Mouse (Mus musculus) heart, adult 11 months (tissue): ENCODE measurements around the gene Vmn1r82.

Experiments
- DNase-seq: peaks from one replicate; pipeline ENCODE4 v3.0.0; 2022

The Vmn1r82 gene

DNA sequence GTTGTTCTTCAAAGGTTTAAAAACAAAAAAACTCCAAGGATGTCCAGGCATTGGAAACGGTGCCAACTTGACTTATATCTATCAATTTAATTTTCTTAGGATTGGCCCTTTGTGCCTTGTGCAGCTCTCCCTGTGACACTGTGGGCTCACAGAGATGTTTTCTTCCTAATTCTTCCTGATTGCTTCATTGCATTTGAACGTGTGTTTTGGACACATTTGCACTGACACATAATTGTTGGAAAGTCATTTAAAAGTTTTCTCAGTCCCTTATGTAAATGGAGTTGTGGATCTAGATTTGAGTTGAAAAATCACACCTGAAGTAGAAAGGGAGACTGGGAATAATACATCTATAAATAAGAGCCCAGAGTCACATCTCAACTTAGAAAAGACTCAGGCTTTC, at the start of gene Vmn1r82:
TSS of gene Vmn1r82 (plus strand) at position 301 of the 400 bp plus-strand sequence.
- no peak for DNase-seq

DNA sequence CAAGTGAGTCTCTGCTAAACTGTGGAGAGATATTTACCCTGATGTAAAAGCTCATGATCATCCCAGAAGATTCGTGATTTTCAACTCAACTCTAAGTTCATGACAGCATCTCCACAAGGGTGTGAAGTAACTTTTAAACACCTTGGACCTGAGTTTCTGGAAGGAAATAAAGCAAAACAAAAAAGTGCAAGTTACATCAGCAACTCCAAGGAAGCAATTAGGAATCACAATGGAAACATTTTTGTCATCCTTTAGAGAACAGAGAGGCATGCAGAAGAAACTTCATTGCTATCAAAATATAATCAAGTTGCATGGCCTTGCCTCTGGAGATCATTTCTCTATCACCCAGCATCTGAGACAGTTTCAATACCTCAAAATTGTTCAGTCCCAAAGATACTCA, 32.1 kb upstream of the Vmn1r82 start, which contains the start of gene Vmn1r81:
TSS of gene Vmn1r81 (minus strand) at position 101 of the 400 bp plus-strand sequence.
- no peak for DNase-seq

DNA sequence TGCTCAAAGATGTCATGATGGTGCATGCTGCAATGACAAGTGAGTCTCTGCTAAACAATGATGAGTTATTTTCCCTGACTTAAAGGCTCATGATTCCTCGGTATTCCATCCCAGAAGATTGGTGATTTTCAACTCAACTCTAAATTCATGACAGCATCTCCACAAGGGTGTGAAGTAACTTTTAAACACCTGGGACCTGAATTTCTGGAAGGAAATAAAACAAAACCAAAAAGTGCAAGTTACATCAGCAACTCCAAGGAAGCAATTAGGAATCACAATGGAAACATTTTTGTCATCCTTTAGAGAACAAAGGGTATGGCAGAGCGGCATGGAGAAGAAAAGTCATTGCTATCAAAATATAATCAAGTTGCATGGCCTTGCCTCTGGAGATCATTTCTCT, 29.2 kb downstream of the Vmn1r82 start, which contains the start of gene Vmn1r83:
TSS of gene Vmn1r83 (minus strand) at position 101 of the 400 bp plus-strand sequence.
- DNase-seq, result no peak
